Mouse (Mus musculus): ENCODE results near the gene Myo9a. TPM values are rescaled to one million over a fixed set of nuclear protein-coding genes. Genes with fewer than 3 reads are reported as not detected.

The Myo9a gene
- polyA plus RNA-seq (2012) = 0.46 and 0.79 TPM in 2 replicates

DNA sequence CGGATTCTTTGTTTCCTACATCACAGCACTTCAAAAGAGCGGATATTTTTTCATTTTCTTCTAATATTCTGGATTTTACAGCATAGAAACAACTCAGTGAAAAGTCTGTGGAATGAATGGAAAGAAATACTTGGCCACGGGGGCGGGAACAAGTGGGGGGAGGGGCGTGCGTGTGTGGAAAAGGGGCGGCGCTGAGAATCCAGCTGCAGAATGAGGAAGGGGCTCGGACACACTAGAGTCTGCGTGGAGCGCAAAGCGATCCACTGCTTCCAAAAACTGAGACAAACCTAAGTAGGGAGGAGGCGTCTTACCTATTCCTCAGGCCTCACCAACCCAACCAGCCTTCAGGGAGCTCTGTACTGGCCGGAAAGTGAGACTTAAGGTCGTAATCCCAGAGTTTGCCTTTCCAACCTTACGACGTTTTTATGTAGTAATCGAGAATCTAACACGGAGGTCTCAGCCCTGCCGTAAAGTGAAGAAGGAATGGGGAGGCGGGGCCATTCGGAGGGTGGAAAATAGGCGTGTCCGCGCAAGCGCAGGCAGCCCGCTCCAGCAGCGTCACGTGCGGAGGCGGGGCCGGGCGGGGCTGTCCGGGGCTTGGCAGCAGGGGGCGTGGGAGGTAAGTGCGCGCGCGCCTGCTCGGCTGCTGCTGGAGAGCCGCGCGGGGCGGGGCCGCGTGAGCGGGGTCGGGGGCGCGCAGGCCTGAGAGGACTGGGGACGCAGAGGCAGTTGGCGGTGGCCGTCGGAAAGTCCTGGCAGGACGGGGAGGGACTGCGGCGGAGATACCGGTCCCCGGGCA is at the start of gene Myo9a, which contains the start of gene Senp8:
Gene Myo9a, plus strand, starts transcription at position 630 of the 799 bp plus-strand sequence.
Gene Senp8, minus strand, starts transcription at position 444 of the 799 bp plus-strand sequence.
- no peak for TF ChIP-seq GATA1 (IDR thresholded peaks at IDR 0.05; ENCODE audit: low read length)

GRCm38 (mm10) chr9:59701094-59701493 is 49.6 kb upstream of the Myo9a start:
- TF ChIP-seq GATA1 (IDR thresholded peaks at IDR 0.05; ENCODE audit: low read length) = no peak

DNA sequence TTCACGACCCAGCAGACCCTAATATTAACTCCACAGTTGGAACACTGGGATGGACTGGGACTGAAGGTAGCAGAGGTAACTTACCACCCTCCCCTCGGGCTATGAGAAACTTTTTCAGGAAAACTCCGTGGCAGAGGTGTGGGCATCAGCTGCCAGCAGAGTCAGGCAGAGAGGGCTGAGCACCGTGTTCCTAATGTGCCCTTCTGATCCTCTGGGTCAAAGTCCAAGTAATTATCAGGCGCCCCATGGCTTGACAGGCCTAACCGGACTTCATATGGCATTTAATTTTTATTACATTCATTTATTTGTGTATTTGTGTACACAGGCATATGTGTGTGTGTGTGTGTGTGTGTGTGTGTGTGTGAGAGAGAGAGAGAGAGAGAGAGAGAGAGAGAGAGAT is 47.6 kb upstream of the Myo9a start:
- TF ChIP-seq GATA1 (IDR thresholded peaks at IDR 0.05; ENCODE audit: low read length) = no peak

GRCm38 (mm10) chr9:59706850-59707825 is 43.6 kb upstream of the Myo9a start:
- no peak for TF ChIP-seq GATA1 (IDR thresholded peaks at IDR 0.05; ENCODE audit: low read length)

DNA sequence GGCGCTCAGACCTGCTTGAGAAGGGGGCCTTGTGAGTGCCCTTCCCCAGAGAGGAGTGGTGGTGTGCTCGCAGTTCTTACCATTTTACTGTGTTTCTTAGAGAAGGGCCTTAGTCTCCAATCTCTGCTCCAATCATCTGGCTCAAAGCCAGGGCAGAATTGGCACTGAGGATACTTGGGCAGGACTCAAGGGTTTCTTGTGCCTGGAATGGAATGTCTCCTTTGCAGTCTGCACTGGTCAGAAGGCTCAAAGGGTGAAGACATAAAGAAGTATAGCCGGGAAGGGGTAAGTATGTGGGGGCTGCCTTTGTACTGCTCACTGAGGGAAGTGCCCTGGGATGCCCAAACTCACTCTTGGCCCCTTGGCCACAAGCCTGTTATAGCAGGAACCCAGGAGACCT is 41.5 kb upstream of the Myo9a start:
- TF ChIP-seq GATA1 (IDR thresholded peaks at IDR 0.05; ENCODE audit: low read length) = no peak

- no peak for TF ChIP-seq GATA1 (IDR thresholded peaks at IDR 0.05; ENCODE audit: low read length)
Observed at GRCm38 (mm10) chr9:59716275-59716898, 34.3 kb upstream of the Myo9a start.

DNA sequence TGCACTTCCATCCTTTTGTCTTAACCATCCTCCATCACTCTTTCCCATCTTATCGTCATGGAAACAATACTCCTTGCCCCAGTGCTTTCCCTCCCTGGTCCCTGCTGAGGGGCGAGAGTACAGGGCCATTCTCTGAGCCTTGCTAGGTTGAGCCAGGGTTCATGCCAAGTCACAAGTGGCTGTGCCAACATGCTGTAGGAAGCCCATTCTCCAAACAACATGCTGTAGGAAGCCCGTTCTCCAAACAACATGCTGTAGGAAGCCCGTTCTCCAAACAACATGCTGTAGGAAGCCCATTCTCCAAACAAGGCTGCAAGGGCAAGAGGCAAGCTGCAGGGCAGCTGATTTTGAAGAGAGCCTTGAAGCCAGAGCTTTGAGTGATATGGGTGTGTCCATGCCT is 32.5 kb upstream of the Myo9a start:
- no peak for TF ChIP-seq GATA1 (IDR thresholded peaks at IDR 0.05; ENCODE audit: low read length)

GRCm38 (mm10) chr9:59721144-59721543 is 29.6 kb upstream of the Myo9a start:
- no peak for TF ChIP-seq GATA1 (IDR thresholded peaks at IDR 0.05; ENCODE audit: low read length)

- no peak for TF ChIP-seq GATA1 (IDR thresholded peaks at IDR 0.05; ENCODE audit: low read length)
Observed at GRCm38 (mm10) chr9:59723096-59723657, 27.5 kb upstream of the Myo9a start.

DNA sequence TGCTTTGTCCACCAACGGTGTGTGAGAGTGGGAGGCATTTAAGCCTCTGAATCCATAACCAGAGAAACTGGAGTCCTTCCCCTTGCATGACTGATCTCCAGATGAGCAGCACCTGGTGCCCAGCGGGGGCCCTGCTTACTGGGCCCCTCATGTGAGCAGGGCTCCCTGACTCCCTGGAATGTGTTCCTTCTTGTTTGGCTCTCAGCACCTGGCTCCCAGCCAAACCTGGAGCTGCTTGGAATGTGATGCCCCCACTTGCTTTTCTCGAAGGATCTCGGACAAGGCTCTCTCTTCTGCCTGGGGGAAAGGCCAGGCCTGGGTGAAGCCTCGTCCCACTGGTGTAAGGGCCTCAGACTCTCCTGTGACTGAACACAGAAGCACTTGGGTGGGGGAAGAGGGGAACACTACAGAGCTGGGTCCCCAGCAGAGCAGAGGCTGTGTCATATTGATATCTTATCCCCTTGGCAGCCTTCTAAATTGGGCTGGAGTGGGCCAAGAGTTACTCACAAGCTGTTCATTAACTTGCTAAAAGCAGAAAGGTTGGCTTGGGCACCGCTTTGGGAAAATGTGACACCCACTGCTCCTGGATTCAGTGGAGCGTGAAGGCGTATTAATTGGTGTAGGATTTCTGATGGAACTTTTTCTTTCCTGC is 26.8 kb upstream of the Myo9a start:
- no peak for TF ChIP-seq GATA1 (IDR thresholded peaks at IDR 0.05; ENCODE audit: low read length)

GRCm38 (mm10) chr9:59725515-59725914 is 25.2 kb upstream of the Myo9a start:
- TF ChIP-seq GATA1 (IDR thresholded peaks at IDR 0.05; ENCODE audit: low read length) = no peak

DNA sequence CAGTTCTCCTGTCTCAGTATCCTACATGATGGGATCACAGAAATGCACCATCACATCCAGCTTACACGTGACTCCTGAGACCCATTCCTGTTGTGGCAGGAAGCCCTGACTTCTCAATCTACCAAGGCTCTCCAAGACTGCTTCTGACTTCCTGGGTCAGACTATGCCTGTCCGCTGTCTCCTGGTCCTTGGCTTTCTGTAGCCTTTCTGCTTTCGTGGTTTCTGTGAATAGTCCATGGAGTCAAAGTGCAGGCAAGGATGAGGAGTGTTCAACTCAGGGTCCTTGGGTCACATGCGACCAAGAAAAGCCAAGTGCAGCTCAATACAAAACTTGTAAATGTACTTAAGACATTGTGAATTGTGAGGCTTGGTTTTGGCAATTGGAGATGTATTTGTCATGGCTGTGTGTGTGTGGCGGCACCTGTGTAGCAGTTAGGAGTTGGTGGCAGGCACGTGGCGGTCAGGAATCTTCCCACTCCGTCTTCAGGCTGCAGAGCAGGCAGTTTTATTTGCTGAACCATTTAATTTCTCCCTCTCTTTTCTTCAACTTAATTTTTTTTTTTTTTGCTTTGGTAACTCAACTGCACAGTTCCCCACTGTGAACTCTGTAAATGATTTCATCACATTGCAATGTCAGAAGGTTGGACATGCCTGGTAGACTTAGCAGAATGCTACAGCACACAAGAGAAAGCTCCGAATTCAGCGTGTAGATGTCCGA is 23.0 kb upstream of the Myo9a start:
- TF ChIP-seq GATA1 (IDR thresholded peaks at IDR 0.05; ENCODE audit: low read length) = no peak

DNA sequence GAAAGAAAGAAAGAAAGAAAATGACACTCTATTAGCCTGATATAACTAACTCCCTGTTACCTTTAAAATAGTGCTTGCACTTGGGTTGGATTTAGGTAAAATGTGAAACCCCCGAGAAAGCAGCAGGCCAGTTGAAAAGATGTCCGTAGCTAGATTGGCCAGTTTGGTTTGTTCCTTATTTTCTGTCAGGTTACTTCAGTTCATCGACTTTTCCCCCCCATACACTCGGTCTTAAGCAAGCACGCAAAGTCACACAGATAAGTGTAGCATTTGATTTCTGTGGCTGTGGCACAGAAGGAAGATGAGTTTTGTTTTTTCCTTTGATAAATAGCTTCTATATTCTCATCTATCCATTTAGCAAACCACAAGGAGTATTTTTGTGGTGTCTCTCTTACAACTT is 19.6 kb upstream of the Myo9a start:
- TF ChIP-seq GATA1 (IDR thresholded peaks at IDR 0.05; ENCODE audit: low read length) = no peak

GRCm38 (mm10) chr9:59733075-59733474 is 17.6 kb upstream of the Myo9a start:
- no peak for TF ChIP-seq GATA1 (IDR thresholded peaks at IDR 0.05; ENCODE audit: low read length)
